Mouse (Mus musculus): ENCODE data around the gene Fcgr3.

Gene Fcgr3

DNA sequence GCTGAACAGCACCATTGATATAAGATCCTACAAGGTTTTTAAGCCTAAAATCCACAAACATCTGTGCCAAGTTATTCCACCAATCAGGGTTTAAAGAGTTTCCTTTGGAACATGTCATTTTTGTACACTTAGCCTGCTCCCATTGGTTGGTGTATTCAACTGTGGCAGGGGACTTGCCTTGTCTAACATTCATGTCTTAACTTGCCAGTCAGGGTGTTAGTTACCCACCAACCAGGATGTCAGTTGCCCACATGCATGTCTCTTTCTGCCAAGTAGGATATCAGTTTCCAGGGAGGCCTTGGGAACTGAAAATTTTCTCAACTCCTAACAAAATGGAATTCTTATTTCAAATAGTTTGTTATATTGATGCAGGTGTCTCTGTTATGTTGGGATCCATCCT is 59.1 kb downstream of the Fcgr3 start:
- DNase-seq: no peak

- no peak for DNase-seq
Measured at GRCm38 (mm10) chr1:171005081-171005480, 59.7 kb downstream of the Fcgr3 start.
